Mouse (Mus musculus) midbrain, embryonic 14.5 days (tissue): ENCODE data around the gene Cacfd1. TPM values are rescaled to one million over a fixed set of nuclear protein-coding genes. Genes with fewer than 3 reads are reported as not detected.

Source experiments
- ATAC-seq: fragments of 200-750 bp; cut with Nextera tagmentation; 2 replicates; pipeline ENCODE4 v1.8.0; 2017; ENCODE audit warnings: moderate number of reproducible peaks, moderate library complexity; ENCODE audit not compliant: low FRiP score, low TSS enrichment
- DNase-seq: peaks from one replicate; pipeline ENCODE4 v3.0.0-alpha.2; 2015
- H3K27ac ChIP-seq: fragments of 300-500 bp; sonication (generic); replicated peaks from 2 replicates; pipeline ENCODE4 v1.5.1; 2014; ENCODE audit warnings: mild to moderate bottlenecking, low read depth, low read length, moderate library complexity
- H3K27me3 ChIP-seq: fragments of 300-500 bp; sonication (generic); 2 replicates; pipeline ENCODE4 v1.6.1; 2014; ENCODE audit warnings: low read length, control low read depth, mixed read lengths; ENCODE audit not compliant: control insufficient read depth, insufficient read depth
- H3K36me3 ChIP-seq: fragments of 300-500 bp; sonication (generic); 2 replicates; pipeline ENCODE4 v1.6.1; 2014; ENCODE audit warnings: low read length, control low read depth; ENCODE audit not compliant: control insufficient read depth, insufficient read depth
- H3K4me1 ChIP-seq: fragments of 300-500 bp; sonication (generic); 2 replicates; pipeline ENCODE4 v1.6.1; 2014; ENCODE audit warnings: mild to moderate bottlenecking, antibody characterized with exemption, low read length, control low read depth; ENCODE audit not compliant: control insufficient read depth, insufficient read depth
- H3K4me2 ChIP-seq: fragments of 300-500 bp; sonication (generic); 2 replicates; pipeline ENCODE4 v1.6.1; 2014; ENCODE audit warnings: mild to moderate bottlenecking, low read length, moderate library complexity
- H3K4me3 ChIP-seq: fragments of 300-500 bp; sonication (generic); replicated peaks from 2 replicates; pipeline ENCODE4 v1.5.1; 2014; ENCODE audit warnings: low read depth, low read length
- H3K9ac ChIP-seq: fragments of 300-500 bp; sonication (generic); replicated peaks from 2 replicates; pipeline ENCODE4 v1.6.1; 2014; ENCODE audit warnings: mild to moderate bottlenecking, low read length, moderate library complexity
- H3K9me3 ChIP-seq: fragments of 300-500 bp; sonication (generic); 2 replicates; pipeline ENCODE4 v1.6.1; 2016; ENCODE audit warnings: low read length, control low read depth, mixed read lengths; ENCODE audit not compliant: control insufficient read depth
- WGBS: fragments of 180-500 bp; shearing (Covaris S2); extraction: QIAGEN DNeasy Blood & Tissue Kit; methylation state at CpG from one replicate; pipeline ENCODE4 v1.1.7; 2014; 5-methylcytosine and 5-hydroxymethylcytosine counted together
- polyA plus RNA-seq: library from polyadenylated mRNA; unstranded; fragments of >200 nt; fragmentation: Nextera tagmentation; extraction: Ambion mirVana; gene quantifications from 2 replicates; pipeline ENCODE4 v1.2.1, GENCODE M21; 2014

Gene Cacfd1
- polyA plus RNA-seq, 1 experiment from 2014 or later: 81.4 TPM

DNA sequence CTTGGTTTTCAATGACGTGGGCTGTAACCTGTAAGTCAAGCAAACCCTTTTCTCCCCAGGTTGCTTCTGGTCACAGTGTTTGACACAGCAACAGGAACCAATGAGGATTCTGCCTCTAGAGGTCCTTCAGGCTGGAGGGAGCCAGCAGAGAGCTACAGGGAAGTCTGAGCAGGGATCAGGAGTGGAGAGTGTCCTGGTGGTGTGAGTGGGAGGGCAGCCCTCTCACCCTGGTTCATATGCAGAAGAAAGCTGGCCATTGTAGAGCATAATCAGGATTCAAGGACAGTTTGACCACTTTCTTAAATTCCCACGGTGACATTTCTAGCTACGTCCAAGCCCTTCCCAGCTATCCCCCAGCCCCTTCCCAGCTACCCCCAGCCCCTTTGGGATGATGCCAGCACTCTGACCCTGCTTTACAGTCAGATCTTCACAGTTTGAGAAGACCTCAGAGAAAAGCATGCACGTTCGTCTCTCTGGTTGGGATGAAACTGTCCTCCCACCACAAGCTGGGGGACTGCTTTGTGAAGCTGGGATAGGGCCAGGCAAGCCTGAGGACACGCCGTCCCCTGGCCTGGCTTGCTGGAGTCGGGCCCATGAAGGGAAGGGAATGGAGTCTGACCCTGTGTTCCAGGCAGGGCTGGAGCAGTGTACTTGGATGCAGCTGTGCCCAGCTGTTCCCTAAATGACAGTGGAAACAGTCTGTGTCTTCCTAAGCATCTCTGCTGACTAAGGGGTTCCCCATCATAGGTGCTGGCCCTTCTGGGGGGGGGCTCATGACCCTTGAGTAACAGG is 36.4 kb downstream of the Cacfd1 start:
- H3K36me3 ChIP-seq: no peaks in the 10 kb centered on the region
- no peak overlapping the region for H3K4me3 ChIP-seq
- no peak overlapping the region for H3K27ac ChIP-seq
- H3K9ac ChIP-seq: no peak overlapping the region
- DNase-seq (no peak), ATAC-seq (no peak)
- WGBS: 65% methylated on average over 8 of the region's 8 CpGs
- H3K27me3 ChIP-seq: no peaks in the 10 kb centered on the region
- H3K4me1 ChIP-seq: no peaks in the 10 kb centered on the region
- no peak overlapping the region for H3K4me2 ChIP-seq
- no peaks in the 10 kb centered on the region for H3K9me3 ChIP-seq

DNA sequence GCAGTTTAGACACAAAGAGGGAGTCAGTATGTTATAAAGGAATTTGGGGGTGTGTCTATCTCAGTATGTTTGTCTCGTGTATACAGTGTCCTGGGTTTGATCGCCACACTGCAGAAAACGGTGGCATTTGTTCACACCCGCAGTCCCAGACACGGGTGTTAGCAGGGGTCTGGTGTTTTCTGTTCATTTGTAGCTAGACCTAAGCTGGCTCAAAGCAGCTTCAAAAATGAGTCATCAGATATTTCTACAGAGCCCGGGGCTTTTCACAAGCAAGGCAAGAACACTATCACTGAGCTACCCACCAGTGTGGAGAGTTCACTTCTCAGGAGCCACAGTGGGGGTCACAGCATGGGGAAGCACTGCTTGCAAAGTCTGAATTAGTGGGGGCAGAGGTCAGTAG is 39.7 kb downstream of the Cacfd1 start:
- Histone ChIP-seq H3K27me3 (no peaks in the 10 kb centered on the region), H3K36me3 (no peaks in the 10 kb centered on the region), H3K9me3 (no peaks in the 10 kb centered on the region), H3K4me2 (no peak overlapping the region), H3K27ac (no peak overlapping the region), H3K4me3 (no peak overlapping the region), H3K4me1 (no peaks in the 10 kb centered on the region), H3K9ac (no peak overlapping the region)
- WGBS: 20% methylated on average over 6 of the region's 6 CpGs
- DNase-seq: no peak
- ATAC-seq: no peak

DNA sequence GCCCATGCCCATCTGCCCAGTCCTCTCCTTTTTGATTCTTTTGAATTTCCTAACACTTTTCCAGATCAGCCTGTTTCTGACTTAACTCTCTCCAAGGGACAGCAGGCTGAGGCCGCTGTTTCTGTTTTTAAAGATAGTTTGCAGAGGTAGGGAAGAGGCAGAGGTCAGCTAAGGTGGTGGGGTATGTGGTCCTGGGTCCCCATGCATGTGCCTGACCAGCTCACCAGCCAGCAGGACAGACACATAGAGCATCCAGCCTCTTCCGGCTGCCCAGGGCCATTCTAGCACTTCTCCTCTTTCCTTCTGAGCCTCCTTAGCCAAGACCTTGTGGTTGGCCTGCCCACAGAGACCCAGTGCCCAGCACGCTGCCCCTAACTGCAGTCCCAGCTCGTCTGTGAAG is 48.5 kb downstream of the Cacfd1 start:
- WGBS: 63% methylated on average over 4 of the region's 4 CpGs

DNA sequence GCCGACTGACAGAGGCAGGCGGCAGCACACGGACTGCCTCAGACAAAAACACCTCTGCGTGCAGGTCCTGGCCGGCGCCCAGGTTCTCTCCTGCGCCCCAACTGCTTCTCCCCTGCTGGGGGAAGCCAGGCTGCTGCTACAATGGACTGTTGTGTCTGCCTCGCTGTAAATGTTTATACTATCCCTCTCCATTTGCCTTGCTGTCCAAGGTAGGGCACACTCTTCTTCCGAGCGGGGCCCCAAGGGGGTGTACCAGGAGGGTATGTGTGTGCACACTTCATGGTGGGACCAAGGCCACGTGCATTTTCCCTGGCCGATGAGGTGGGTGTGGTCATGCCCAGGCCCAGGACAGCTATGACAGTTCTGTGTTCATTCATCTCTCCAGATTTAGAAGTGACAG is 49.0 kb downstream of the Cacfd1 start:
- no peak overlapping the region for H3K4me3 ChIP-seq
- H3K4me2 ChIP-seq: no peak overlapping the region
- no peaks in the 10 kb centered on the region for H3K27me3 ChIP-seq
- ATAC-seq (no peak), DNase-seq (no peak)
- no peaks in the 10 kb centered on the region for H3K36me3 ChIP-seq
- no peak overlapping the region for H3K9ac ChIP-seq
- H3K9me3 ChIP-seq: no peaks in the 10 kb centered on the region
- no peaks in the 10 kb centered on the region for H3K4me1 ChIP-seq
- no peak overlapping the region for H3K27ac ChIP-seq
- WGBS: 58% methylated on average over 12 of the region's 12 CpGs

More for the DNA sequence above, 48.5 kb downstream of the Cacfd1 start:
- Histone ChIP-seq H3K4me3 (no peak overlapping the region), H3K27me3 (no peaks in the 10 kb centered on the region), H3K27ac (no peak overlapping the region), H3K9ac (no peak overlapping the region), H3K9me3 (no peaks in the 10 kb centered on the region), H3K4me1 (no peaks in the 10 kb centered on the region), H3K4me2 (no peak overlapping the region), H3K36me3 (no peaks in the 10 kb centered on the region)
- DNase-seq: no peak
- ATAC-seq: no peak

DNA sequence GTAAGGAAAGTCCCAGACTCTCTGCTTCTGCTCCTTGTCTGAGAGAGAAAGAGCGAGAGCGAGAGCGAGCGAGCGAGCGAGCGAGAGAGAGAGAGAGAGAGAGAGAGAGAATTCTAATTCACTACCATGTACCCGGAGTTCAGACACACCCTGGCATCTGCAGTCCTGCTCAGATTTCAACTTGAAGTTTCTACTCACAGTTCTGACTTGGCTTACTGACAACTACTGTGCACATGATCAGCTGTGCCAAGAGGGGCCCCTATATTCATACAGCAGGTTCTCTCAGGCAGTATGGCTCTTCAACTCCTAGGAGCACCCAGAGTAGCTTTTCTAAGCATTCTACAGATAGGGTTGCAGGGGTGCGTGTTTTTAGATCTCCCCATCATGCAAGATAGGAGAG is 49.5 kb downstream of the Cacfd1 start:
- no peak overlapping the region for H3K9ac ChIP-seq
- 88% methylated on average over 9 of the region's 9 CpGs for WGBS
- no peak for ATAC-seq
- H3K36me3 ChIP-seq: no peaks in the 10 kb centered on the region
- no peak overlapping the region for H3K27ac ChIP-seq
- H3K27me3 ChIP-seq: no peaks in the 10 kb centered on the region
- DNase-seq: no peak
- H3K4me1 ChIP-seq: no peaks in the 10 kb centered on the region
- H3K9me3 ChIP-seq: no peaks in the 10 kb centered on the region
- no peak overlapping the region for H3K4me2 ChIP-seq
- H3K4me3 ChIP-seq: no peak overlapping the region

DNA sequence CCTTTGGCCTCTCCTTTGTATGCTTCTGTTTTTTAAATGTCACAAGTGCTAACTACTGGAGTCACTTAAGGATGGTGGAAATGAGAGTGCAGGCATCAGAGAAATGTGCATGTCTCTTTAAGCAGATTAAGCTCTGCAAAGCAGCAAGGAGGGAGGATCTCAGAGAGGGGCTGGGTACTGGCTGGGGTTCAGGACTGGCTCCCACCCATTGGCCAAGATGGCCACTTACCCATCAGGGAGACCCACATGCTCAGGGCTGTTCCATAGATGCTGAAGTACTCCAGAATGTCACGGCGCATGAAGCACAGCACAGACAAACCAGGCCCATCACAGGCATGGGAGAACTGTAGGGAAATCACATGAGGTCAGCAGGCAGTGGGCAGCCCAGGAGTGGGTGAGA is 57.4 kb downstream of the Cacfd1 start:
- H3K4me2 ChIP-seq: no peak overlapping the region
- no peak overlapping the region for H3K27ac ChIP-seq
- 96% methylated on average over 2 of the region's 2 CpGs for WGBS
- H3K9me3 ChIP-seq: no peaks in the 10 kb centered on the region
- H3K36me3 ChIP-seq: no peaks in the 10 kb centered on the region
- ATAC-seq (no peak), DNase-seq (no peak)
- no peak overlapping the region for H3K4me3 ChIP-seq
- no peaks in the 10 kb centered on the region for H3K4me1 ChIP-seq
- H3K27me3 ChIP-seq: no peaks in the 10 kb centered on the region
- no peak overlapping the region for H3K9ac ChIP-seq

DNA sequence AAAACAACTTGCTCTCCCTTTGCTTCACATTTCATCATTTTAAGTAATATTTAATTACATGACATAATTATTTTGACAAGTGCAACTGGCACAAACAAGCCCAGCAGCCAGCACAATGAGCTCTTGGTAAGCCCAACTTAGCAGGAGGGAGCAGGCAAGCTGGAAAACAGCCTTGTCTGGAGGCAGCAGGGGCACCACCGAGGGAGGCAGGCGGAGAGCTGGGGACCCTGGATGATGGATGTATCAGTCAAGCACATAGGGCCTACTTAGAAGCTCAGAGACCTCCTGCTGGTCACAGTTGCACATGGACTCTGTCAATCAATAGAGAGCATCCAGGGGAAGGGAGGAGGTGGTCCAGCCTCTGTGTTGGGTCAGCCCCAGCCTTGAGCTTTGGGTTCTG is 58.3 kb downstream of the Cacfd1 start:
- Histone ChIP-seq H3K36me3 (no peaks in the 10 kb centered on the region), H3K27ac (no peak overlapping the region), H3K9me3 (no peaks in the 10 kb centered on the region), H3K4me3 (no peak overlapping the region), H3K27me3 (no peaks in the 10 kb centered on the region), H3K4me2 (no peak overlapping the region), H3K4me1 (no peaks in the 10 kb centered on the region), H3K9ac (no peak overlapping the region)
- WGBS: 31% methylated on average over 2 of the region's 2 CpGs
- ATAC-seq: no peak
- no peak for DNase-seq

DNA sequence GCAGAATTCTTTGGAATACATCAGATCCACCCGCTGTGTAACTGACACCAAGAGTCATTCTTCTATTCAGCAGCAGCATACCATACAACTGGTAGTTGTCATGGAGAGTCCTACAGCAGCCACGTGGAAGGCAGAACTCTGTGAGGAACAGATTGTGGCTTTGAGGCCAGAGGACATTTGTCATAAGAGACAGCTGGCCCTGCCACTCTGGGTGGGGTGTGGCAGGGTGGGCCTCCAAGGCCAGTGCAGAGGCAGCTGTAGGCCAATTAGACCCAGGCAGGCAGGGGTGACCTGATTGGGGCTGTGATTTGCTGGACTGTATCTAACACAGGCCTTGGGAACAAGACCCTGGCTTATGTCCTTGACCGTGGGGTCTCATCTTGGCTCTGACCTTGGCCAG is 59.9 kb downstream of the Cacfd1 start:
- DNase-seq: no peak

DNA sequence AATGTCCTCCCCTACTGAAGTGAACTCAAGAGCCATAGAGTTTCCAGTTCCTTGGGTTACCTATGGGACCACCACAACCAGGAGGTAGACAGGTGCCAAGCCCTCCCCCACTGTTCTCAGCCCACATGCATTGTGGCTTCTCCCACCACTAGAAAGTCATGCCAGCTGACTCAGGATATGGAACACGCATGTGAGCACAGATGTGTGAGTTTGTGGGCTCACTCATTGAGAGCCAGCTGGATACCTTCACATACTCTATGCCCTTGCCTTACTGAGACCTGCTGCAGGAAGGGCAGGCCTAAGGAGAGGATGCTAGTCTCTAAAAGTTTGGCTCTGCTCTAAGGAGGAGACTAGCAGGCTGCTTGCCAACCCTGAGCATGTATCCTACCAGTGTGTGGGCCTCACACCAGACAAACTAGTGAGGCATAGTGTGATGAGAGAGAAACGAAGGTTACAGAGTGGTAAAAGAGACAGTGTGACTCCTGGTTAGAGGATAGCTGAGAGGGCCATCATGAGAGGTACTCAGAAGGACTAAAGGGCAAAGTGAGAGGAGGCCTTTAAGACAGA is 60.6 kb downstream of the Cacfd1 start:
- no peak overlapping the region for H3K4me3 ChIP-seq
- no peak overlapping the region for H3K27ac ChIP-seq

More for the DNA sequence above, 59.9 kb downstream of the Cacfd1 start:
- H3K4me1 ChIP-seq: no peaks in the 10 kb centered on the region
- ATAC-seq: no peak
- H3K27me3 ChIP-seq: no peaks in the 10 kb centered on the region
- no peak overlapping the region for H3K4me3 ChIP-seq
- H3K9me3 ChIP-seq: no peaks in the 10 kb centered on the region
- H3K4me2 ChIP-seq: no peak overlapping the region
- H3K36me3 ChIP-seq: no peaks in the 10 kb centered on the region
- H3K9ac ChIP-seq: no peak overlapping the region
- H3K27ac ChIP-seq: no peak overlapping the region
- WGBS: 47% methylated on average over 3 of the region's 3 CpGs

More for the DNA sequence above, 60.6 kb downstream of the Cacfd1 start:
- ATAC-seq (no peak), DNase-seq (no peak)
- H3K27me3 ChIP-seq: no peaks in the 10 kb centered on the region
- 83% methylated on average over 2 of the region's 2 CpGs for WGBS
- no peaks in the 10 kb centered on the region for H3K36me3 ChIP-seq
- H3K9ac ChIP-seq: no peak overlapping the region
- H3K9me3 ChIP-seq: no peaks in the 10 kb centered on the region
- no peak overlapping the region for H3K4me2 ChIP-seq
- no peaks in the 10 kb centered on the region for H3K4me1 ChIP-seq
